Mouse (Mus musculus) left cerebral cortex, postnatal 14 days (tissue): ENCODE data around the gene Gdf3. TPM values are rescaled to one million over a fixed set of nuclear protein-coding genes. Genes with fewer than 3 reads are reported as not detected.
"Not testable (repeated sequence)": the region's sequence is repeated elsewhere in the genome, so short reads cannot be mapped to it uniquely, and the experiment has no call there.

Source experiments
- DNase-seq, 2 experiments: peaks; one replicate each; pipeline ENCODE4 v3.0.0; 2021 to 2022; ENCODE audit warnings: low spot score in 2 of 2, mixed read lengths in 1 of 2
- intact Hi-C: fragments of 180-260 bp; cut with DNase I; formaldehyde crosslinking; loops from one replicate; pipeline ENCODE4 v1.15.1; 2025
- total RNA-seq, 2 experiments: library from RNA; stranded (reverse); gene quantifications; 2 replicates each; pipeline ENCODE4 v1.2.3; 2021

Gene Gdf3
- total RNA-seq, 2 experiments from 2014 or later: not detected

DNA sequence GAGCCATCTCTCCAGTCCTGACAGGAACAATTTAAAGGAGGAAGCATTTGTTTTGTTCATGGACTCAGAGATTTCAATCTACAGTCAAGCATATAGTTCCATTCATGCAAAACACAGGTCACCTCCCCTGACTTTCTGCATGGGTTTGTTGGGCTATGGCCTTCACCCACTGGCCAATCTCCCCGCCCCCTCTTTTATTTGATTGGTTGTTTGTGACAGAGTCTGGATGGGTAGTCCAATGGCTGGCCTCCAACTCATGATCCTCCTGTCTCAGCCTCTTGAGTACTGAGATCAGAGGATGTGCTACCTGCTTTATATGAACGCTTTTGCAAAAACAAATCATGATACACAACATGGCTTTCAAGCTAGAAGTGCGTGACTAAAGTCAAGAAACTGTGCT, 32.9 kb downstream of the Gdf3 start:
- no peak for DNase-seq
- intact Hi-C loops: no loop called here

GRCm38 (mm10) chr6:122575037-122575436, 34.9 kb downstream of the Gdf3 start:
- DNase-seq, intact Hi-C loops: not testable (repeated sequence)

DNA sequence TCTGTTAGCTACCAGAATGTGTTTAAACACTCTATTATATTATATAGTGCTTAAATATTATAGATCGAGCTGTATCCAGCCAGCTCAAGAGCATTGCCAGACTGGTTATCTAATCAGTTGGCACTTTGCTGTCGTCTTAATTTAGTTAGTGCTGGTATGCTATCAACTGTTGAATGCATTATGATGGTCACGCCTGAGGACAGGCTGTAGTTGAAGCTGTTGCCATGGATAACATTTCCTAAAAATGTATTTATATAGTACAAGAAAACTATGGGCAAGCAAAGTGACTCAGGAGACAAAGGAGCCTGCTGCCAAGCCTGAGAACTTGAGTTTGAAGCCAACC, 38.3 kb downstream of the Gdf3 start:
- peak in 1 of 2 experiments; percentile 26 for DNase-seq
- intact Hi-C loops: no loop called here

- intact Hi-C loops: no loop called here
- no peak for DNase-seq
Observed at GRCm38 (mm10) chr6:122570695-122571616, 38.9 kb downstream of the Gdf3 start.

DNA sequence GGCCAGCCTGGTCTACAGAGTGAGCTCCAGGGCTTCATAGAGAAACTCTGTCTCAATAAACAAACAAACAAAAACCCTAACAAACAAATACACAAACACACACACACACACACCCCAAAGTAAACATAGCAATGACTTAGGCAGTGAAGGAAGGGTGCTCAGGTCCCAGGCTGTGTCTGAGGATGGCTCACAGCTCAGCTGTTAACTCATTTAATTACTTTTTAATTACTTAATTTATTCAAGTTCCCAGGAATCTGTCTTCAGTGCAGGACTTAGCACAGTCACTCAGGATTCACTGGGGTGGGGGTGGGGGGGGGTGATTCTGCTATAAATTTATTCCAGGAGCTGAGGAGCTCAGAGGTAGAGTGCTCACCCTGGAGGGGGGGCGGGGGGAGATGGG, 40.1 kb downstream of the Gdf3 start:
- no peak for DNase-seq
- intact Hi-C loops: loop anchor here (5.0 kb wide), 1 partner anchor 167 kb away; no protein-coding TSS in a partner anchor

- intact Hi-C loops: loop anchor here (5.0 kb wide), 1 partner anchor 167 kb away; no protein-coding TSS in a partner anchor
- DNase-seq: no peak
Observed at GRCm38 (mm10) chr6:122569113-122569512, 40.8 kb downstream of the Gdf3 start.

DNA sequence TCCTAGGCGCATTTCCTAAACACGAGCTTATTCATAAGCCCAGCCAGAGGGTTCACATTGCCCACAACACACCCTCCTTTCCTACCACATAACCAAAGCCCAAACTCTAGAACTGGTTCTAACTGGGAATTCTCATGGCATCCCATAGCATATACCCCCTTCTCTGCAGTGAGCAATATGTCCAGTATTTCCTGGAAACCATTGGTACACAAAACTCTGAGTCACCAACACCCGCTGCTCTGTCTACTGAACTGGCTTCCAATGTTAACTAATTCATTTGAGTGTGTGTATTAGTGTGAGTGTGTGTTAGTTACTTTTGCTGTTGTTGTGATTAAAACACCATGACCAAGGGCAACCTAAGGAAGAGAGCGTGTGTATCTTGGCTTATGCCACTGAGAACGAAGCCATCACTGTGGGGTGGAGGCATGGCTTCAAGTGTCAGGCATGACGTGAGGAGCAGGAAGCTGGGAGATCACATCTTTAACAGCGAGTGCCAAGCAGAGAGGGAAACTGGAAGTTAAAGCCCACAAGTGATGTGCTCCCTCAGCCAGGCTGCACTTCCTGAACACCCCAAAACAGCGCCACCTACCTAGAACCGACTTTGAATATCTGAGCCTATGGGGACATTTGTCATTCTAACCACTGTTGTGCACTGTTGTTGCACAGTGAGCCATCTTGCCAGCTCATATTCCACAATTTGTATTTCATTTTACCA, 44.7 kb downstream of the Gdf3 start:
- no peak for DNase-seq
- intact Hi-C loops: loop anchor here (5.0 kb wide), 1 partner anchor 163 kb away; no protein-coding TSS in a partner anchor

DNA sequence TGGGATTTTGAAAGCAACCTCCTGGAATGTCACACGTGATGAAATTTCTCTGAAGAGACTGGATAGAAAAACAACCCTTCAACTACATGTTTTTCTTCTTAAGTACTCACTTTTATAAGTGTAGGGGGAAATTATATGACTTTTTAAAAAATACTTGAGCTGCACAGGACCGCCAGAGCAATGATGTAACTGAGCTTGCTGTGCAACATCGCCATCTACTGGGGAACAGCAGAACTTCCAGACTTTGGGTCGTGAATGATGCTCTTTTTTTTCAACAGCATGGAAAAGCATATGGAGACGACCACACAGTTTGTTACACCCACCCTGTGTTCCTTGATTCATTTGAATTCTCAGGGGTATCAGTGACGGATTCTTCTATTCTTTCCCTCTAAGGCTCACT, 47.4 kb downstream of the Gdf3 start:
- intact Hi-C loops: no loop called here

DNA sequence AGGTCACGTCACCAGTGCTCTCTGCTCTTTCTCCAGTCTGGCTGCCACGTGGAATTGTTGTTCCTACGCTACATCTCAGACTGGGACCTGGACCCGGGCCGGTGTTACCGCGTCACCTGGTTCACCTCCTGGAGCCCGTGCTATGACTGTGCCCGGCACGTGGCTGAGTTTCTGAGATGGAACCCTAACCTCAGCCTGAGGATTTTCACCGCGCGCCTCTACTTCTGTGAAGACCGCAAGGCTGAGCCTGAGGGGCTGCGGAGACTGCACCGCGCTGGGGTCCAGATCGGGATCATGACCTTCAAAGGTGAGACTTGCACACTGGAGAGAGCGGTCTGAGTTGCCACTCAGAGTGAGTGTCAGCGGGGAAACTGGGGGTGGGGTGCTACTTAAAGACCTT, 48.9 kb downstream of the Gdf3 start:
- intact Hi-C loops: no loop called here
- DNase-seq: peak in 1 of 2 experiments; percentile 7

More for the DNA sequence above, 47.4 kb downstream of the Gdf3 start:
- peak; percentile 85 to 88 for DNase-seq

GRCm38 (mm10) chr6:122560427-122560826, 49.5 kb downstream of the Gdf3 start:
- DNase-seq: peak; percentile 78 to 82
- intact Hi-C loops: no loop called here

DNA sequence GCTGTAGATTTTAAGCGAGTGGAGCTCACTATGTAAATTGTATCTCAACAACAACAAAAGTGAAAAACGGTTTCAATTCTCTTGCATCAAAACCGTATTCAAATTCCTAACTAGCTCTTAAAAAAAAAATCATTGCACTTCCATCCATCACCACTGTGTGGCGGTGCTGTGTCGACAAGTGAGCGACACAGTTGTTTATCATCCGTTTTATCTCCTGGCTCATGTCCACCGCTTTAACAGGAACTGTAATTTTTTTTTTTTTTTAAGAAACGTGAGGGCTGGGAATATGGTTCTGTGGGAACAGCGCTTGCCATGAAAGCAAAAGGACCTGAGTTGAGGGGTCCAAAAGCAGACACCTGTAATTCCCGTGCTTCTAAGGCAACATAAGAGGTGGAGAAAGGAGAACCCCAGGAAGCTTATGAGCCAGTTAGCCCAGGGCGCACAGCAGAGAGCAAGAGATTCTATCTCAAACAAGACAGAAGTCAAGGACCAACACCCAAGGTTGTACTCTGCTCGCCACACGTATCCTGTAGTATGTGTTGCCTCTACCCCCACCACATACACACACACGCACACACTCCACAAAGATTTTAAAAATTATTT, 52.8 kb downstream of the Gdf3 start:
- intact Hi-C loops: loop anchor here (2.0 kb wide), 1 partner anchor 60 kb away; no protein-coding TSS in a partner anchor
- DNase-seq: peak; percentile 90 to 94

Other genes with a start within 250 kb of the Gdf3 start
- gene Rimklb, start 111.3 kb downstream of the Gdf3 start, total RNA-seq: 100 to 1,000 TPM; 135 to 136 TPM
- gene Mfap5, start 104.2 kb downstream of the Gdf3 start, total RNA-seq: 1 to 10 TPM; 2.1 TPM
- gene Aicda, start 56.3 kb downstream of the Gdf3 start, total RNA-seq: not detected
- gene Apobec1, start 7.6 kb downstream of the Gdf3 start, total RNA-seq: 1 to 10 TPM; 1.5 to 2.4 TPM
- gene Dppa3, start 16.3 kb upstream of the Gdf3 start, total RNA-seq: not detected
- gene Nanog, start 97.4 kb upstream of the Gdf3 start, total RNA-seq: not detected
- gene Slc2a3, start 191.6 kb upstream of the Gdf3 start, total RNA-seq: 100 to 1,000 TPM; 169 TPM
- 10 to 100 TPM; 25.7 to 28.0 TPM for gene Foxj2, start 209.8 kb upstream of the Gdf3 start, total RNA-seq
- under 1 TPM; 0.57 to 0.59 TPM for gene C3ar1, start 246.1 kb upstream of the Gdf3 start, total RNA-seq